Mouse (Mus musculus) lung, embryonic 14.5 days (tissue): ENCODE data around the gene Ooep. TPM values are rescaled to one million over a fixed set of nuclear protein-coding genes. Genes with fewer than 3 reads are reported as not detected.

Source experiments
- ATAC-seq: fragments of 200-750 bp; cut with Nextera tagmentation; 2 replicates; pipeline ENCODE4 v1.8.0; 2017; ENCODE audit warnings: mild to moderate bottlenecking, moderate TSS enrichment, moderate library complexity; ENCODE audit not compliant: insufficient read depth
- DNase-seq: peaks from one replicate; pipeline ENCODE4 v3.0.0-alpha.2; 2015
- H3K27ac ChIP-seq: fragments of 300-500 bp; sonication (generic); 2 replicates; pipeline ENCODE4 v1.5.1; 2014; ENCODE audit warnings: low read depth, mild to moderate bottlenecking, moderate library complexity
- H3K27me3 ChIP-seq: fragments of 300-500 bp; sonication (generic); 2 replicates; pipeline ENCODE4 v1.6.1; 2014; ENCODE audit warnings: low read length, control low read depth; ENCODE audit not compliant: insufficient read depth
- H3K36me3 ChIP-seq: fragments of 300-500 bp; sonication (generic); 2 replicates; pipeline ENCODE4 v1.6.1; 2014; ENCODE audit warnings: control low read depth; ENCODE audit not compliant: insufficient read depth
- H3K4me1 ChIP-seq: fragments of 300-500 bp; sonication (generic); 2 replicates; pipeline ENCODE4 v1.6.1; 2014; ENCODE audit warnings: antibody characterized with exemption, control low read depth; ENCODE audit not compliant: insufficient read depth
- H3K4me2 ChIP-seq: fragments of 300-500 bp; sonication (generic); 2 replicates; pipeline ENCODE4 v1.6.1; 2014; ENCODE audit warnings: mild to moderate bottlenecking
- H3K4me3 ChIP-seq: fragments of 300-500 bp; sonication (generic); 2 replicates; pipeline ENCODE4 v1.5.1; 2014; ENCODE audit warnings: low read depth, low read length
- H3K9ac ChIP-seq: fragments of 300-500 bp; sonication (generic); 2 replicates; pipeline ENCODE4 v1.6.1; 2014
- H3K9me3 ChIP-seq: fragments of 300-500 bp; sonication (generic); 2 replicates; pipeline ENCODE4 v1.6.1; 2016; ENCODE audit warnings: low read depth, low read length, control low read depth
- CTCF ChIP-seq: IDR thresholded peaks from 2 replicates; pipeline ENCODE4 v1.5.1; 2016; ENCODE audit warnings: antibody characterized with exemption, low read depth
- whole genome bisulfite sequencing: fragments of 180-500 bp; shearing (Covaris S2); extraction: QIAGEN DNeasy Blood & Tissue Kit; methylation state at CpG from one replicate; pipeline ENCODE4 v1.1.7; 2014; 5-methylcytosine and 5-hydroxymethylcytosine counted together
- polyA plus RNA-seq: library from polyadenylated mRNA; unstranded; fragments of >200 nt; fragmentation: Nextera tagmentation; extraction: Ambion mirVana; gene quantifications from 2 replicates; pipeline ENCODE4 v1.2.1, GENCODE M21; 2014

The Ooep gene
- polyA plus RNA-seq, 1 experiment from 2014 or later, result 2.9 TPM

DNA sequence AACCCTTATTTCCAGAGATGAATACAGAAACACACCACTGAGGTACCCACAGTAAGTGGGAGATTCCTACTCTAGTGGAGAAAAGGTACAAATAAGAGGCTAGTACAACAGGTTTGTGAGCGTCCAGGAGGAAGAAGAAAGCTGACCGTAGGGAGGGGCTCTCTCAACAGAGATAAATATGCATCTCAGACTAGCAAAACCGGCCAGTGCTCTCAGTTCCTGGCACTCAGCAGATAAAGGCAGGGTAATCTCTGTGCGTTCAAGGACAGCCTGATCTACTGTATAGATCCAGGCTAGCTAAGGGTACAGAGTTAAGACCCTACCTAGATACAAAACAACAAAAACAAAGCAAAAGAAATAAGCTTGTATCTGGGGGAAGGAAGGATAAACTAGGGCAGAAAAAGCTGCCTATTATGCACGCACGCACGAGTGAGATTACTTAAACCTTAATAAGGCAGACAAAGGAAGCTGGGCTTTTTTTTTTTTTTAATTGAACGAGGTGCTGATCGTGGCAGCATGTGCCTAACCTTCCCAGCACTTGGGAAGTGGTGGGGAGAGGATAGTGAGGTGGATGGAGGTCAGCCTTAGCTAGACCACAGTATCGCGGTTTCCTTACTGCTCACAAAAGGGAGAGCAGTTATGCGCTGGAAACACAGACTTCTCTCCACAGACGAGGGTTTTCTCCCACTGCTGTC lies 12.5 kb downstream of the Ooep start:
- 58% methylated on average over 13 of the region's 13 CpGs for WGBS
- Histone ChIP-seq H3K4me3 (no peak overlapping the region), H3K9ac (no peak overlapping the region), H3K9me3 (no peaks in the 10 kb centered on the region), H3K27ac (no peak overlapping the region), H3K36me3 (no peaks in the 10 kb centered on the region), H3K4me2 (no peak overlapping the region), H3K27me3 (no peaks in the 10 kb centered on the region), H3K4me1 (no peaks in the 10 kb centered on the region)
- ATAC-seq (no peak), DNase-seq (no peak)
- no peak for TF ChIP-seq CTCF

DNA sequence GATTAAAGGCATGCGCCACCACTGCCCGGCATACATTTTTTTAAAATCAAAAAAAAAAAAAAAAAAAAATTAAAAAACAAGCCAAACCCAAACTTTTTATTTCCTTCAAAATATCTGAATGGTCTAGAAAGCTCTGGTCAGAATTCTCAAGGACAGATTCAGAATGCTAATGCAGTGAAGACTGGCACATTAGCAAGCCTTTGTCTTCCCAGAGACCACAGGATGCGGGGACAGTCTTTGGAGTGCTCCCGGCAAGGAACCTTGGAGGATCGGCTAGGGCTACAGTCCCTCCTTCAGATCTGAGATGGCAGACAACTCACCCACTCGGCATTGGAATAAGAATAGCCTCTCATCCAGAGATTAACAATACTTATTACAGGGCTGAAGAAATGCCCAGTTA lies 13.8 kb downstream of the Ooep start:
- H3K4me1 ChIP-seq, result no peaks in the 10 kb centered on the region
- no peaks in the 10 kb centered on the region for H3K27me3 ChIP-seq
- WGBS, result 85% methylated on average over 6 of the region's 6 CpGs
- DNase-seq (no peak), ATAC-seq (no peak)
- TF ChIP-seq CTCF, result no peak
- no peak overlapping the region for H3K27ac ChIP-seq
- no peak overlapping the region for H3K9ac ChIP-seq
- no peak overlapping the region for H3K4me3 ChIP-seq
- no peaks in the 10 kb centered on the region for H3K9me3 ChIP-seq
- no peak overlapping the region for H3K4me2 ChIP-seq
- H3K36me3 ChIP-seq, result no peaks in the 10 kb centered on the region

DNA sequence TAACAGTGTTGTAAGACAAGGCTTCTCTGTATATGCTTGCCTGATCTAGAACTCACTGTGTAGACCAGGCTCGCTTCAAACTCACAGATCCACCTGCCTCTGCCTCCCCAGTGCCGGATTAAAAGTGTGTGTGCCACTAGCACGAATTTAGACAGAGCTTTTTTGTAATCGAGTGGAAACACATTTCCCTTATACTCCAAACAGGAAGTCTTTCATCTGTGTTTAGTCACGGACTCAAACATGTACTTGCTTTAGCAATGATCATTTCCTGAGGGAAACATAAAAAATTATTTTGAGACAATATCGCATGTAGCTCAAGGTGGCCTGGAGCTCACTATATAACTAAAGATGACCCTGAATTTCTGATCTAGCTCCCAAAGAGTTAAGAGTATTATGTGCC lies 15.2 kb downstream of the Ooep start:
- TF ChIP-seq CTCF, result no peak
- no peak for ATAC-seq
- H3K4me3 ChIP-seq, result no peak overlapping the region
- H3K27me3 ChIP-seq, result no peaks in the 10 kb centered on the region
- H3K9ac ChIP-seq, result no peak overlapping the region
- 47% methylated on average over 6 of the region's 6 CpGs for WGBS
- DNase-seq, result peak; percentile 37
- no peak overlapping the region for H3K4me2 ChIP-seq
- no peaks in the 10 kb centered on the region for H3K9me3 ChIP-seq
- H3K36me3 ChIP-seq, result no peaks in the 10 kb centered on the region
- H3K4me1 ChIP-seq, result no peaks in the 10 kb centered on the region
- H3K27ac ChIP-seq, result no peak overlapping the region

DNA sequence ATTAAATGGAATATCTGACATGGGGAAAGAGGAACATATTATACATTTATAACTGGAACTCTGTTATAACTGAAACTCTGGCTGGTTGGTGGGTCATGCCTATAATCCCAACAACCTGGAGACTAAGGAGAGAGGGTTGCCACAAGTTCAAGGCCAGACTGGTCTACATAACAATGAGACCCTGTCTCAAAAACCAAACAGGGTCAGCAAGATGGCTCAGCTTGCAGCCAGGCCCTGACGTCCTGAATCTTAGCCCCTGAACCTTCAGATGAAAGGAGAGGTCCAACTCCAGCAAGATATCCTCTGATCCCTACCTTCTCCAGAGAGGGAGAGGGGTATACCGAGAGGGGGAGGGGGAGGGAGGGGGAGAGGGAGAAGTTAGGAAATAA lies 18.0 kb downstream of the Ooep start:
- H3K27me3 ChIP-seq, result no peaks in the 10 kb centered on the region
- H3K4me3 ChIP-seq, result no peak overlapping the region
- no peaks in the 10 kb centered on the region for H3K36me3 ChIP-seq
- ATAC-seq (no peak), DNase-seq (no peak)
- H3K9ac ChIP-seq, result no peak overlapping the region
- H3K9me3 ChIP-seq, result no peaks in the 10 kb centered on the region
- no peak for TF ChIP-seq CTCF
- H3K4me1 ChIP-seq, result no peaks in the 10 kb centered on the region
- WGBS, result 34% methylated on average over 2 of the region's 2 CpGs
- H3K4me2 ChIP-seq, result no peak overlapping the region
- no peak overlapping the region for H3K27ac ChIP-seq

DNA sequence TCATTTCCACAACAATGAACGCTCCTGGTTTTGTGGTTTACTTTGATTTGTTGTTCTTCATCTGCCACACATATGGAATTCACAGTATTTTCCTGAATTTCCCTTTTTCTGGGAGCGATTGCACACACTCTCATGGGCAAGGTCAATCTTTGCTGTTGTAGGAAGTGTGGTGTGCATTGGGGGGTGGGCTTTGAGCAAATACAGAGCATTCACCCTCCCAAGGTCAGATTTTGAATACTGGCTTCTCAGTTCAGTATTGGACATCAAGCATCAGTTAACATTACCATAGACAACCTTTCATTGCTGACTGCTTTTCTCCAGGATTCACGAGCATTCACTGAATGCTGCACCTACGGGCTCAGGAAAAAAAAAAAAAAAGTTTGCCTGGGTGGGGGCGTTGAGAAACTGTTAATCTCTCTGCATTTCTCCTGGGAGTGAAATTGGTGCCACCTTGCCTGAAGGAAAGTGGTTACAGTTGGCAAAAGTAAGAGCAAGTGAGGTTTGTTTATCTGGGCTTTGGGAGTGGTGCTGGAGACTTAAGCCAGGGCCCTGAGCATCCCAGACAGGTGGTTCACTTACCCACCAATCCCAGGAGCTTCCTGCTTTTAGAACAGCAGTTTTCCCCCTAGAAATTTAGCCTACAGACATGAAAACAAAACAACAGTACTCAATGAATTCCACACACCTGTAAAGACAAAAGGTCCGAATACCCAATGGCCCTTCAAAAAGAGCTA lies 18.6 kb downstream of the Ooep start:
- Histone ChIP-seq H3K36me3 (no peaks in the 10 kb centered on the region), H3K9ac (no peak overlapping the region), H3K27ac (no peak overlapping the region), H3K9me3 (no peaks in the 10 kb centered on the region), H3K4me3 (no peak overlapping the region), H3K4me2 (no peak overlapping the region), H3K27me3 (no peaks in the 10 kb centered on the region), H3K4me1 (no peaks in the 10 kb centered on the region)
- 79% methylated on average over 6 of the region's 6 CpGs for WGBS
- no peak for DNase-seq
- TF ChIP-seq CTCF, result no peak
- ATAC-seq, result no peak

DNA sequence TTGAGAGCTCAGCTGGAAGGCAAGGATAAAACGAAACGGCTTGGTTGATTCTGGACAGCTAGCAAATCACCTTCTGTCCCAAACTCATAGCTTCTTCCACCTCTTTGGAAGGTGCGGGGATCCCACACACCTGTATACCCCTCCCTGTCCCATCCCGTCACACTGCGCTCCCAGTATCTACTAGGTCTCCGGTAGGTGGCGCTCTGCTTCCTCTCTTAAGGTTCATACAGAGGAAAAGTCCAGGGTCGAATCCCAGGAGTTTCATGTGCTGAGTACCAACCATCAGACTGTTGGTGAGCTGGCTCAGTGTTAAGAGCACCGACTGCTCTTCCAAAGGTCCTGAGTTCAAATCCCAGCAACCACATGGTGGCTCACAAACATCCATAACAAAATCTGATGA lies 20.5 kb downstream of the Ooep start:
- ATAC-seq, result 0 out of 2 replicates have a peak, but pooled peaks have one; percentile 60
- H3K36me3 ChIP-seq, result no peaks in the 10 kb centered on the region
- no peaks in the 10 kb centered on the region for H3K27me3 ChIP-seq
- DNase-seq, result peak; percentile 81
- no peak overlapping the region for H3K4me2 ChIP-seq
- H3K4me3 ChIP-seq, result no peak overlapping the region
- H3K4me1 ChIP-seq, result no peaks in the 10 kb centered on the region
- no peaks in the 10 kb centered on the region for H3K9me3 ChIP-seq
- H3K27ac ChIP-seq, result no peak overlapping the region
- 15% methylated on average over 9 of the region's 9 CpGs for WGBS
- H3K9ac ChIP-seq, result no peak overlapping the region
- peak; percentile 79 for TF ChIP-seq CTCF

DNA sequence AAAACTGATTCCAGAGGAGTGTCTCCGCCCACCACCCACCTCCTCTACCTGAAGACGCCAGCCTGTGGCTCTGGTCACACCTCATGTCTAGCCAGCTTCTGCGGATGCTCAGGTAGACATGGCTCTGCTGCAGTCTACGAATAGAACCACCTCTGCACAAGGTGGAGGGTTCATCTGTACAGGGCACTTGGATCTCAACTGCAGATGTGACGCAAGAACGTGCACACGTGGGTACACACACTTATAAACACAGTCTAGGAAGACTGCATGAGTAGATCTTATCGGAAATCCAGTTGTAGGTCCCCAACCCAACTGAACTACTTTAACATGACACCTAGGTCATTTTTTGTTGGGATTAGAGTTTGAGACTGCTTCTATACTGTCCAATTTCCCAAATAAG lies 22.9 kb downstream of the Ooep start, which contains the start of gene Gsta2:
Gene Gsta2, minus strand, starts transcription at position 178 of the 400 bp plus-strand sequence.
- Histone ChIP-seq H3K27ac (no peak within 1 kb of the TSS), H3K9me3 (no peaks in the 10 kb centered on the region), H3K27me3 (no peaks in the 10 kb centered on the region), H3K36me3 (no peaks in the 10 kb centered on the region), H3K4me1 (no peaks in the 10 kb centered on the region), H3K4me3 (no peak within 1 kb of the TSS), H3K4me2 (no peak within 1 kb of the TSS), H3K9ac (no peak within 1 kb of the TSS)
- DNase-seq (no peak), ATAC-seq (no peak)
- 86% methylated on average over 8 of the region's 8 CpGs for WGBS
- TF ChIP-seq CTCF, result no peak
